ENCODE assay signal across 18 mouse cellular contexts in the genomic region with DNA sequence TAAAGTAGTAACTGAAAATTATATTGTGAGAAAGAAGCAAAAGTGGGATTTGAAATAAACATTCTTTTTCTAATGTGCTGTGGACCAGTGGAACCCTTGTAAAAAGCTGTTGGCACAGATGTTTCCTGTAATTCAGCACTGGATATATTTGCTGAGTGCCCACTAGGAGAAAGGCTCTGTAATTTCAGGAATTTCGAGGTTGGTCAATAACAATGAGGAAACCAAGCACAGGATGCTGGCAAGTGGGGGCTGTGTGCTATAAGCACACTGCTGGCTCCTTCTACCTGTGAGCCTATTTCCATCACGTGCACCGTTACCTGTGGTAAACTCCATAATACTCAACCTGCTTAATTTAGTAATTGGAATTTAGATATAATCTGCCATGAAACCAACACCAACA.
A peak's percentile ranks its signal among the peaks of the same experiment; 100 is the strongest.
DNase-seq lines count a peak whose midpoint lies in the region; ATAC-seq and TF ChIP-seq lines count a peak whose summit lies in the region.
"Had no signal": no experiment of that assay in that cellular context is flagged by ENCODE, and none has a peak within 500 bp of the region (broad histone marks: within the 10 kb centered on the region; RNA-seq: fewer than 3 reads in every experiment).

No protein-coding gene starts in this region.

- no peaks in the 10 kb centered on the region for H3K27me3 ChIP-seq in heart, adult 2 months (ENCODE audit: control insufficient read depth, insufficient read depth, low read length)
- no peaks in the 10 kb centered on the region for H3K27me3 ChIP-seq in heart, embryonic 10.5 days (ENCODE audit: insufficient read depth, poor library complexity, severe bottlenecking)
- no peaks in the 10 kb centered on the region for H3K27me3 ChIP-seq in neural tube, embryonic 11.5 days (ENCODE audit: control insufficient read depth, insufficient read depth, low read length)
- H3K27me3 ChIP-seq in hindbrain, postnatal 0 days (ENCODE audit: insufficient read depth, low read length), result no peaks in the 10 kb centered on the region
- H3K27me3 ChIP-seq: kidney, embryonic 15.5 days; limb, embryonic 15.5 days; midbrain, embryonic 13.5 days; stomach, embryonic 15.5 days had no signal

- no peak overlapping the region for H3K9ac ChIP-seq in heart, adult 2 months (ENCODE audit: low read depth, low read length)
- H3K9ac ChIP-seq in neural tube, embryonic 11.5 days (ENCODE audit: low read length), result no peak overlapping the region
- H3K9ac ChIP-seq in hindbrain, postnatal 0 days (replicated peaks; ENCODE audit: low read length), result no peak overlapping the region
- H3K9ac ChIP-seq: kidney, embryonic 15.5 days; limb, embryonic 15.5 days; liver, embryonic 15.5 days; midbrain, embryonic 13.5 days; stomach, embryonic 15.5 days had no signal

- no peak for TF ChIP-seq EP300 in heart, adult 2 months (IDR thresholded peaks at IDR 0.05; ENCODE audit: insufficient read depth, low read depth, low read length)

- no peak for TF ChIP-seq POLR2A in heart, adult 2 months (IDR thresholded peaks at IDR 0.05; ENCODE audit: insufficient read depth, low read depth, low read length)

- H3K4me2 ChIP-seq in neural tube, embryonic 11.5 days (ENCODE audit: low read depth), result peak overlapping the region; percentile 67; the same call in 1 of the 2 replicates
- H3K4me2 ChIP-seq in hindbrain, postnatal 0 days (ENCODE audit: low read depth, low read length), result no peak overlapping the region
- H3K4me2 ChIP-seq: heart, embryonic 11.5 days; liver, embryonic 15.5 days; stomach, embryonic 15.5 days had no signal

- DNase-seq in heart, adult 2 months, result no peak
- DNase-seq in heart, embryonic 10.5 days (ENCODE audit: low spot score), result no peak
- no peak for DNase-seq in neural tube, embryonic 11.5 days (ENCODE audit: low spot score)
- DNase-seq in neural tube, embryonic 10.5 days (ENCODE audit: extremely low spot score, low spot score), result no peak
- DNase-seq in lung, postnatal 10 days, result peak; percentile 45
- no peak for DNase-seq in Muller cell, postnatal 12 days (ENCODE audit: inconsistent ontology term)
- no peak for DNase-seq in hindbrain, postnatal 0 days (ENCODE audit: low spot score)
- DNase-seq: adrenal gland, adult 2 months; cerebellum, adult 9-10 months; heart, postnatal 10 days; retina, postnatal 1 day; thymus, adult 2 months had no signal

- 50% methylated on average over 3 of the region's 3 CpGs for WGBS in heart, adult 2 months
- 72% methylated on average over 3 of the region's 3 CpGs for WGBS in heart, embryonic 10.5 days
- WGBS in neural tube, embryonic 11.5 days, result 76% methylated on average over 3 of the region's 3 CpGs
- WGBS in hindbrain, postnatal 0 days, result 64% methylated on average over 3 of the region's 3 CpGs

- no peak overlapping the region for H3K4me3 ChIP-seq in heart, adult 2 months
- H3K4me3 ChIP-seq in heart, embryonic 10.5 days, result no peak overlapping the region
- H3K4me3 ChIP-seq in neural tube, embryonic 11.5 days (ENCODE audit: low read depth, low read length), result no peak overlapping the region
- H3K4me3 ChIP-seq in hindbrain, postnatal 0 days (ENCODE audit: low read length), result no peak overlapping the region
- H3K4me3 ChIP-seq: kidney, embryonic 15.5 days; liver, embryonic 15.5 days; midbrain, embryonic 13.5 days; stomach, embryonic 15.5 days had no signal

- ATAC-seq in neural tube, embryonic 11.5 days (ENCODE audit: insufficient read depth, low FRiP score, low TSS enrichment), result no peak
- ATAC-seq in hindbrain, postnatal 0 days, result no peak
- ATAC-seq: midbrain, embryonic 13.5 days had no signal

- peaks cover 38% of the 10 kb centered on the region for H3K36me3 ChIP-seq in heart, adult 2 months (ENCODE audit: control insufficient read depth, insufficient read depth, low read length)
- H3K36me3 ChIP-seq in heart, embryonic 10.5 days, result no peaks in the 10 kb centered on the region
- no peaks in the 10 kb centered on the region for H3K36me3 ChIP-seq in neural tube, embryonic 11.5 days (ENCODE audit: control insufficient read depth, insufficient read depth, low read length)
- H3K36me3 ChIP-seq in hindbrain, postnatal 0 days (ENCODE audit: insufficient read depth, low read length), result no peaks in the 10 kb centered on the region
- H3K36me3 ChIP-seq: kidney, embryonic 15.5 days; limb, embryonic 15.5 days; liver, embryonic 15.5 days; midbrain, embryonic 13.5 days; stomach, embryonic 15.5 days had no signal

- no peaks in the 10 kb centered on the region for H3K9me3 ChIP-seq in heart, embryonic 10.5 days
- no peaks in the 10 kb centered on the region for H3K9me3 ChIP-seq in neural tube, embryonic 11.5 days (ENCODE audit: control insufficient read depth, low read length)
- no peaks in the 10 kb centered on the region for H3K9me3 ChIP-seq in hindbrain, postnatal 0 days (ENCODE audit: low read length)
- H3K9me3 ChIP-seq: kidney, embryonic 15.5 days; limb, embryonic 15.5 days; liver, embryonic 15.5 days; midbrain, embryonic 13.5 days; stomach, embryonic 15.5 days had no signal

- intact Hi-C loops in heart, adult 2 months (cut with DNase I), result no loop called here

- H3K4me1 ChIP-seq in heart, adult 2 months (ENCODE audit: control insufficient read depth, insufficient read depth, low read length), result peaks cover 32% of the 10 kb centered on the region
- H3K4me1 ChIP-seq in heart, embryonic 10.5 days, result peaks cover 27% of the 10 kb centered on the region
- H3K4me1 ChIP-seq in neural tube, embryonic 11.5 days (ENCODE audit: control insufficient read depth, insufficient read depth, low read length), result peaks cover 28% of the 10 kb centered on the region
- H3K4me1 ChIP-seq in hindbrain, postnatal 0 days (ENCODE audit: insufficient read depth, low read length), result peaks cover 8% of the 10 kb centered on the region; the same call in 1 of the 2 replicates

- peak overlapping the region; percentile 7; the same call in 1 of the 2 replicates for H3K27ac ChIP-seq in heart, adult 2 months
- H3K27ac ChIP-seq in heart, embryonic 10.5 days, result no peak overlapping the region
- no peak overlapping the region for H3K27ac ChIP-seq in neural tube, embryonic 11.5 days (ENCODE audit: low read depth, low read length)
- H3K27ac ChIP-seq in hindbrain, postnatal 0 days, result no peak overlapping the region
- H3K27ac ChIP-seq: liver, embryonic 15.5 days; stomach, embryonic 15.5 days had no signal

- TF ChIP-seq CTCF in heart, adult 2 months (IDR thresholded peaks at IDR 0.05), result no peak
- TF ChIP-seq CTCF in hindbrain, postnatal 0 days (IDR thresholded peaks at IDR 0.05; ENCODE audit: low read depth), result no peak

- peaks cover 9% of the 10 kb centered on the region for H3K79me2 ChIP-seq in heart, adult 2 months (replicated peaks; ENCODE audit: control insufficient read depth, insufficient read depth, low read length)
